ENCODE assay signal across 9 mouse cellular contexts in the genomic region with DNA sequence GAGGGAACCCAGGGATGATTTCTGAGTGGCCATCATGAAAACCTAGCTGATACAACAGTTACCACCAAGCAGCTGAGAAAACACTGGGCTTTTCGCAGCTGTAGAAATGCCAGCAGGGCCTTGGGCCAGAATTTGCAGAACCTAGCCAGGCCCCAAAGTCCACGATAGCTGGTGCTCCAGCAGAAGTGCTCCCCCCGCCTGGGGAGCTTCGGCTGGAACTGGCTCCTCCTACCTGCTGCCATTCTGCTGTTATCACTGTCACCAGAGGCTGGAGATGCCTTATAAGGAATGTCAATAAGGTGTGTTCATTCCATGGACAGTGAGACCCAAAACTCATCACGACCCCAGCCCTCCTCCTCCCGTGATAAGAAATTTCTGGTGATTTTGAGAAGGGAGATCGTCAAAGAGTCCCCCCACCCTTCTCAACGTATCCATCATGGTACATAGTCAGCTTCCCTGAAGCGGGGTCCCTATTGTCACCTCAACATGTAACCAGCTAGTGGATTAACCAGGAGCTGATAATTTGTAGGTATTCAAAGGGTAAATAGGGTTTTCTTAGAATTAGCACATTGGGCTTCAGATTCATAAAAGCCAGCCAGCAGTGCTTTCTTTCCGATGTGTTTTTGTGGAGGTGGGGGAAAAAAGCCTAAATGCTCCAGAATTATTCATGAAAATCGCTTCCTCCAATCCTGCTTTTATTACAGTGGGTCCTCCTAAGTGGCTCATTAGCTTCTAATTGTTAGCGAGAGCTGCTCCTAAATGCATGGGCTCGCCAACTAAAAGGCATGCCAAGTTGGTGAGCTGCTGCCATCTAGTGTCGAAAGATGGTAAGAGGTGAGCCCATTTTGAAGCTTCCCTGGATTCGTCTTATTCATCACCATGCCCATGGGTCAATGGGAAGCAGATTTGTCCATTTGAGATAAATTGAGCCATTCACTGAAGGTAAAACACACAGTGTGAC. TPM values are rescaled to one million over a fixed set of nuclear protein-coding genes. Genes with fewer than 3 reads are reported as not detected.
A peak's percentile ranks its signal among the peaks of the same experiment; 100 is the strongest.
DNase-seq lines count a peak whose midpoint lies in the region; ATAC-seq and TF ChIP-seq lines count a peak whose summit lies in the region.
"Had no signal": no experiment of that assay in that cellular context is flagged by ENCODE, and none has a peak within 500 bp of the region (broad histone marks: within the 10 kb centered on the region; RNA-seq: fewer than 3 reads in every experiment).

No protein-coding gene starts in this region.

- no peak overlapping the region for H3K9ac ChIP-seq in embryonic facial prominence, embryonic 15.5 days
- H3K9ac ChIP-seq in kidney, embryonic 16.5 days (replicated peaks; ENCODE audit: low read length) = no peak overlapping the region
- no peak overlapping the region for H3K9ac ChIP-seq in limb, embryonic 15.5 days

- TF ChIP-seq CTCF in bone marrow, adult 2 months (IDR thresholded peaks at IDR 0.05; ENCODE audit: control insufficient read depth, insufficient read depth, low read length) = peak; percentile 89

- no peak for TF ChIP-seq POLR2A in bone marrow, adult 2 months (IDR thresholded peaks at IDR 0.05; ENCODE audit: borderline replicate concordance, control insufficient read depth, low read depth, low read length)
- TF ChIP-seq POLR2A in myocyte (IDR thresholded peaks at IDR 0.05; ENCODE audit: insufficient read length, low read depth) = no peak

- H3K9me3 ChIP-seq in embryonic facial prominence, embryonic 15.5 days (replicated peaks) = no peaks in the 10 kb centered on the region
- no peaks in the 10 kb centered on the region for H3K9me3 ChIP-seq in kidney, embryonic 16.5 days (ENCODE audit: low read length)
- H3K9me3 ChIP-seq in limb, embryonic 15.5 days = no peaks in the 10 kb centered on the region

- no peak overlapping the region for H3K4me3 ChIP-seq in bone marrow, adult 2 months (replicated peaks; ENCODE audit: control insufficient read depth, low read depth, low read length)
- no peak overlapping the region for H3K4me3 ChIP-seq in embryonic facial prominence, embryonic 15.5 days (replicated peaks)
- H3K4me3 ChIP-seq in kidney, embryonic 16.5 days (ENCODE audit: low read length) = no peak overlapping the region
- H3K4me3 ChIP-seq in limb, embryonic 15.5 days = peak overlapping the region; percentile 19; the same call in 1 of the 2 replicates
- no peak overlapping the region for H3K4me3 ChIP-seq in myocyte
- H3K4me3 ChIP-seq: erythroblast, embryonic 14.5 days had no signal

- H3K4me1 ChIP-seq in bone marrow, adult 2 months (ENCODE audit: control insufficient read depth, insufficient read depth, low read length) = peaks cover 4% of the 10 kb centered on the region
- no peaks in the 10 kb centered on the region for H3K4me1 ChIP-seq in embryonic facial prominence, embryonic 15.5 days
- H3K4me1 ChIP-seq in kidney, embryonic 16.5 days (ENCODE audit: insufficient read depth, low read length) = no peaks in the 10 kb centered on the region
- H3K4me1 ChIP-seq in limb, embryonic 15.5 days = 0 out of 2 replicates have a peak, but pooled peaks cover 5% of the 10 kb centered on the region

- WGBS in bone marrow, adult 2 months = 51% methylated on average over 15 of the region's 15 CpGs
- 35% methylated on average over 15 of the region's 15 CpGs for WGBS in embryonic facial prominence, embryonic 15.5 days
- WGBS in kidney, embryonic 16.5 days = 40% methylated on average over 15 of the region's 15 CpGs
- WGBS in limb, embryonic 15.5 days = 34% methylated on average over 15 of the region's 15 CpGs

- H3K79me2 ChIP-seq in myocyte (ENCODE audit: control insufficient read depth, insufficient read depth) = no peaks in the 10 kb centered on the region

- no peaks in the 10 kb centered on the region for H3K36me3 ChIP-seq in embryonic facial prominence, embryonic 15.5 days
- H3K36me3 ChIP-seq in kidney, embryonic 16.5 days (ENCODE audit: insufficient read depth, low read length) = no peaks in the 10 kb centered on the region
- H3K36me3 ChIP-seq in limb, embryonic 15.5 days = no peaks in the 10 kb centered on the region
- no peaks in the 10 kb centered on the region for H3K36me3 ChIP-seq in myocyte (ENCODE audit: control insufficient read depth, insufficient read depth)

- H3K4me2 ChIP-seq in embryonic facial prominence, embryonic 15.5 days (replicated peaks) = peak overlapping the region; percentile 21; the same call in 1 of the 2 replicates
- H3K4me2 ChIP-seq in kidney, embryonic 16.5 days (replicated peaks; ENCODE audit: low read depth, low read length) = no peak overlapping the region
- peak overlapping the region; percentile 40; the same call in 1 of the 2 replicates for H3K4me2 ChIP-seq in limb, embryonic 15.5 days
- peak overlapping the region; percentile 62 for H3K4me2 ChIP-seq in myocyte (ENCODE audit: low read depth)

- DNase-seq in CD4-positive helper T cell, adult 2 months (ENCODE audit: low read depth, low spot score) = peak; percentile 74
- DNase-seq in heart, adult 9 months (ENCODE audit: low spot score in 2 of 2) = peak; percentile 30 to 77
- DNase-seq in spleen, postnatal 36 days (ENCODE audit: low spot score in 2 of 2) = peak; percentile 44 to 62

- H3ac ChIP-seq in myocyte (ENCODE audit: control insufficient read depth, insufficient read length) = no peak overlapping the region

- no peak for ATAC-seq in embryonic facial prominence, embryonic 15.5 days (ENCODE audit: insufficient number of reproducible peaks, low FRiP score, low TSS enrichment, low read depth)
- ATAC-seq in kidney, embryonic 16.5 days (ENCODE audit: low FRiP score, low TSS enrichment) = 0 out of 2 replicates have a peak, but pooled peaks have one; percentile 54
- no peak for ATAC-seq in limb, embryonic 15.5 days (ENCODE audit: insufficient number of reproducible peaks, low FRiP score, low TSS enrichment, low read depth)

- H3K27ac ChIP-seq in bone marrow, adult 2 months (ENCODE audit: control insufficient read depth, insufficient read depth, low read depth, low read length, poor library complexity) = no peak overlapping the region
- no peak overlapping the region for H3K27ac ChIP-seq in embryonic facial prominence, embryonic 15.5 days (replicated peaks)
- no peak overlapping the region for H3K27ac ChIP-seq in kidney, embryonic 16.5 days (ENCODE audit: low read length)
- no peak overlapping the region for H3K27ac ChIP-seq in limb, embryonic 15.5 days

- no peaks in the 10 kb centered on the region for H3K27me3 ChIP-seq in embryonic facial prominence, embryonic 15.5 days
- no peaks in the 10 kb centered on the region for H3K27me3 ChIP-seq in kidney, embryonic 16.5 days (ENCODE audit: insufficient read depth, low read length)
- H3K27me3 ChIP-seq in limb, embryonic 15.5 days = no peaks in the 10 kb centered on the region
- no peaks in the 10 kb centered on the region for H3K27me3 ChIP-seq in myocyte (ENCODE audit: control insufficient read depth, insufficient read depth, insufficient read length)

TF ChIP-seq in myocyte, 11 proteins besides CTCF, POLR2A, EP300 and RAD21:
- TF ChIP-seq MYOG (IDR thresholded peaks at IDR 0.05; ENCODE audit: control insufficient read depth in 1 of 3, insufficient read depth in 1 of 3, insufficient read length in 2 of 3, low read depth in 2 of 3) (peak in 1 of 3 experiments; percentile 54), REST (IDR thresholded peaks at IDR 0.05; ENCODE audit: insufficient read depth, insufficient read length) (no peak)

RNA-seq across cellular contexts. Expression of a gene that starts 54.0 kb away (rescaled TPM):
- polyA plus RNA-seq in bone marrow, adult 2 months (2011; ENCODE audit: insufficient read depth, insufficient read length, low replicate concordance, missing spikeins) = not detected in 2 replicates
- not detected in 2 replicates for polyA plus RNA-seq in embryonic facial prominence, embryonic 15.5 days (2015; fragmentation: Nextera tagmentation; extraction: Ambion mirVana)
- not detected in 2 replicates for polyA plus RNA-seq in kidney, embryonic 16.5 days (2015; fragmentation: Nextera tagmentation; extraction: Ambion mirVana)
- not detected in 2 replicates for polyA plus RNA-seq in limb, embryonic 15.5 days (2015; fragmentation: Nextera tagmentation; extraction: Ambion mirVana)
- 0.07 TPM for polyA plus RNA-seq in myocyte (2012; fragmentation: generic; extraction: Trizol)
- polyA plus RNA-seq: erythroblast, embryonic 14.5 days had no signal
